ENCODE assay signal across 10 mouse cellular contexts in the genomic region with DNA sequence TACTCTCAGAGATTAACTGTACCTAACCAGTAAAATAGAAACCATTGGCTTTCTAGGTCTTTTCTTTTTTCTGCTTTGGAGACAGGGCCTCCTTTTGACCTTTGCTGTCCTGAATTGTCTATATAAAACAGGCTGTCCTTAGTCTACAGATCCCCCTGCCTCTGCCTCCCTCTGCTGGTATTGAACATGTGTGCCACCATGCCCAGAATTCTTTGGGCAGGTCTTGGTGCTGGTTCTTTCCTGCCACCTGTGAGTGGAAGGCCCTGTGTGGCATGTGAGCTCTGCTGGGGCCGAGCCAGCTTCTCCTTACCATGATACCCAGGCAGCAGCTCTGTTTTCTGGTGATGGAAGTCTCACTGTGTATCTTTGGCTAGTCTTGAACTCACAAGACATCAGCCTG.
"Had no signal": no experiment of that assay in that cellular context is flagged by ENCODE, and none has a peak within 500 bp of the region (broad histone marks: within the 10 kb centered on the region; RNA-seq: fewer than 3 reads in every experiment).

No protein-coding gene starts in this region.

- H3K27ac ChIP-seq: intestine, embryonic 15.5 days; left cerebral cortex, adult 2 months; limb, embryonic 10.5 days; liver, embryonic 13.5 days; lung, embryonic 15.5 days; neural tube, embryonic 12.5 days had no signal

- H3K9ac ChIP-seq: intestine, embryonic 15.5 days; liver, embryonic 13.5 days; lung, embryonic 15.5 days; neural tube, embryonic 12.5 days had no signal

- H3K4me3 ChIP-seq: intestine, embryonic 15.5 days; left cerebral cortex, adult 2 months; limb, embryonic 10.5 days; liver, embryonic 13.5 days; lung, embryonic 15.5 days; neural tube, embryonic 12.5 days had no signal

- ATAC-seq: intestine, embryonic 15.5 days had no signal

- H3K4me2 ChIP-seq: intestine, embryonic 15.5 days; liver, embryonic 13.5 days; lung, embryonic 15.5 days; neural tube, embryonic 12.5 days had no signal

- H3K4me1 ChIP-seq: intestine, embryonic 15.5 days; limb, embryonic 10.5 days; liver, embryonic 13.5 days; lung, embryonic 15.5 days; neural tube, embryonic 12.5 days had no signal

- H3K9me3 ChIP-seq: intestine, embryonic 15.5 days; limb, embryonic 10.5 days; liver, embryonic 13.5 days; lung, embryonic 15.5 days; neural tube, embryonic 12.5 days had no signal

- DNase-seq: kidney, adult 8-10 months; kidney, postnatal 4 days; liver, embryonic 13.5 days; midbrain, embryonic 14.5 days; thymus, postnatal 36 days had no signal

- H3K27me3 ChIP-seq: intestine, embryonic 15.5 days; liver, embryonic 13.5 days; lung, embryonic 15.5 days; neural tube, embryonic 12.5 days had no signal
